In the genomic region with DNA sequence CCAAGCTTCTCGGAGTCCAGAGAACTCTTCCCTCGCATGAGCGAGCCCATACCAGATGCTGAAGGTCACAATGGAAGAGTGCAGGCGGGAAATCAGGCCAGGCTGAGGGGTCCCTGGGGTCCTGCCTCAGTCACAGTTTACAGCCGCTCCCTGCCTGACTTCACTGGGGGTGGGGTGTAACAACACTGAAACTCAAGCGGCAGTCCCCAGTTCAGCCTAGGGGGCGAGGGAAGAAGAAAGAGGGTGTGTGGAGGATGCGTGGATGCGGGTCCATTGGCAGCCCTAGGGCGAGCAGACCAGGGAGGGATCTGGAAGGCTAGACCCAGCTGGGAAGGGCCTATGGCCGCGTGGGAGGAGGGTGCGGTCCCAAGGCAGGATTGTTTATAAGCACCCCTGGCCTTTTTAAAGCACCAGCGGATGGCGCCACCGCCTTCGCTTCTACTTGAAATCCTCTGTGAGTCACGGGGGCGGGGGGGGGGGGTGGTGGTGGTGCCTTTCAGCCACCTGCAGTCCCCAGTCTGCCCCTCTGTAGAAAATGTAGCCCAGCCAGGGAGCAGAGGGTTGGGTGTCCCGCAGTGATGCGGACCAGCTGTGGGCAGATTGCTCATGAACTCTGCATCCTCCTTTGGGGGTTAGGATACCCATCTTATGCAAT, we compare ENCODE assay signal across 8 mouse cellular contexts. TPM values are rescaled to one million over a fixed set of nuclear protein-coding genes. Genes with fewer than 3 reads are reported as not detected.
DNase-seq lines count a peak whose midpoint lies in the region; ATAC-seq and TF ChIP-seq lines count a peak whose summit lies in the region.

No protein-coding gene starts in this region.

- H3K9ac ChIP-seq in forebrain, embryonic 13.5 days: no peak overlapping the region
- H3K9ac ChIP-seq in lung, embryonic 14.5 days: no peak overlapping the region

- DNase-seq in left cerebral cortex, postnatal 4 days: peak; percentile 9
- DNase-seq in left cerebral cortex, adult 11 months (ENCODE audit: low spot score): no peak
- DNase-seq in heart, postnatal 25 days (ENCODE audit: low spot score): peak; percentile 44
- DNase-seq in lung, embryonic 14.5 days: peak; percentile 67
- DNase-seq in retina, postnatal 1 day: peak; percentile 67
- DNase-seq in layer of hippocampus, postnatal 36 days: no peak

- intact Hi-C loops in left cerebral cortex, postnatal 4 days (cut with DNase I): no loop called here
- intact Hi-C loops in heart, postnatal 25 days (cut with DNase I): no loop called here

- no peaks in the 10 kb centered on the region for H3K36me3 ChIP-seq in forebrain, embryonic 13.5 days (ENCODE audit: poor library complexity, severe bottlenecking)
- H3K36me3 ChIP-seq in lung, embryonic 14.5 days (ENCODE audit: insufficient read depth): no peaks in the 10 kb centered on the region

- no peaks in the 10 kb centered on the region for H3K27me3 ChIP-seq in forebrain, embryonic 13.5 days
- H3K27me3 ChIP-seq in lung, embryonic 14.5 days (ENCODE audit: insufficient read depth, low read length): no peaks in the 10 kb centered on the region

- H3K4me3 ChIP-seq in forebrain, embryonic 13.5 days: no peak overlapping the region
- no peak overlapping the region for H3K4me3 ChIP-seq in lung, embryonic 14.5 days (ENCODE audit: low read depth, low read length)

- no peak for ATAC-seq in forebrain, embryonic 13.5 days
- ATAC-seq in lung, embryonic 14.5 days (ENCODE audit: insufficient read depth): peak; percentile 79
- ATAC-seq in megakaryocyte, adult 5-6 weeks (ENCODE audit: poor library complexity, severe bottlenecking): no peak

- no peak overlapping the region for H3K27ac ChIP-seq in forebrain, embryonic 13.5 days
- H3K27ac ChIP-seq in lung, embryonic 14.5 days (ENCODE audit: low read depth): no peak overlapping the region

- H3K4me1 ChIP-seq in forebrain, embryonic 13.5 days: peaks cover 6% of the 10 kb centered on the region; the same call in 1 of the 2 replicates
- peaks cover 8% of the 10 kb centered on the region; the same call in 1 of the 2 replicates for H3K4me1 ChIP-seq in lung, embryonic 14.5 days (ENCODE audit: insufficient read depth)

- WGBS in forebrain, embryonic 13.5 days: 23% methylated on average over 21 of the region's 21 CpGs
- 22% methylated on average over 21 of the region's 21 CpGs for WGBS in lung, embryonic 14.5 days

- TF ChIP-seq CTCF in lung, embryonic 14.5 days (IDR thresholded peaks at IDR 0.05; ENCODE audit: low read depth): no peak

- no peaks in the 10 kb centered on the region for H3K9me3 ChIP-seq in forebrain, embryonic 13.5 days (replicated peaks)
- H3K9me3 ChIP-seq in lung, embryonic 14.5 days (ENCODE audit: low read depth, low read length): no peaks in the 10 kb centered on the region

- H3K4me2 ChIP-seq in forebrain, embryonic 13.5 days: peak overlapping the region; percentile 30
- peak overlapping the region; percentile 31 for H3K4me2 ChIP-seq in lung, embryonic 14.5 days

RNA-seq across cellular contexts. Expression of a gene that starts 54.5 kb away (rescaled TPM):
- 10 to 100 TPM; 13.2 to 15.2 TPM for total RNA-seq in left cerebral cortex, postnatal 4 days (2021)
- 0.71 and 1.7 TPM in 2 replicates for polyA plus RNA-seq in forebrain, embryonic 13.5 days (2015; fragmentation: Nextera tagmentation; extraction: Ambion mirVana)
- total RNA-seq in heart, postnatal 25 days (2021): 10 to 100 TPM; 19.6 to 23.8 TPM
- polyA plus RNA-seq in lung, embryonic 14.5 days (2014; fragmentation: Nextera tagmentation; extraction: Ambion mirVana): 1.1 and 1.4 TPM in 2 replicates
- total RNA-seq in layer of hippocampus, postnatal 36 days (2021): 1 to 10 TPM; 3.0 to 6.4 TPM
- 0.39 TPM in 1 of 2 replicates, not detected in the other for total RNA-seq in megakaryocyte, adult 5-6 weeks (2015)
- total RNA-seq in megakaryocyte, adult 5-6 weeks (2017): 0.08 TPM in 1 of 2 replicates, not detected in the other

Comparison
In these comparisons a context has a peak if more than half of its experiments do, and no peak if none do; other contexts are left out.
1. DNase-seq: peak in left cerebral cortex, postnatal 4 days (single experiment), heart, postnatal 25 days (single experiment), lung, embryonic 14.5 days (single experiment) and retina, postnatal 1 day (single experiment); none in left cerebral cortex, adult 11 months (single experiment) and layer of hippocampus, postnatal 36 days (0 of 2).